Mouse (Mus musculus) frontal cortex, postnatal 14 days (tissue): ENCODE data around the gene Gabra4.

Source experiments
- DNase-seq, 2 experiments: peaks; one replicate each; pipeline ENCODE4 v3.0.0; 2022; ENCODE audit warnings: low spot score in 2 of 2

Gabra4 gene

GRCm38 (mm10) chr5:71658115-71658497 is at the start of gene Gabra4:
Gene Gabra4, minus strand, starts transcription at chr5:71658308.
- no peak for DNase-seq

GRCm38 (mm10) chr5:71701273-71701614 is 43.1 kb upstream of the Gabra4 start:
- DNase-seq: no peak

GRCm38 (mm10) chr5:71700468-71701272 is 42.6 kb upstream of the Gabra4 start:
- DNase-seq: peak; percentile 49 to 54

- DNase-seq: peak; percentile 35 to 65
Observed at GRCm38 (mm10) chr5:71699696-71700467, 41.8 kb upstream of the Gabra4 start.

- no peak for DNase-seq
Observed at GRCm38 (mm10) chr5:71665593-71665992, 7.5 kb upstream of the Gabra4 start.

GRCm38 (mm10) chr5:71657482-71658114 is 510 bp downstream of the Gabra4 start, which contains the start of gene Gabrb1:
Gene Gabrb1, plus strand, starts transcription at chr5:71658113.
- DNase-seq: peak; percentile 22 to 38

GRCm38 (mm10) chr5:71656771-71657170 is 1.3 kb downstream of the Gabra4 start:
- DNase-seq: peak; percentile 35 to 52

GRCm38 (mm10) chr5:71654056-71654455 is 4.1 kb downstream of the Gabra4 start:
- DNase-seq: no peak

- no peak for DNase-seq
Observed at GRCm38 (mm10) chr5:71648108-71648507, 10.0 kb downstream of the Gabra4 start.

GRCm38 (mm10) chr5:71639804-71640203 is 18.3 kb downstream of the Gabra4 start:
- no peak for DNase-seq

- DNase-seq: no peak
Observed at GRCm38 (mm10) chr5:71627820-71628219, 30.3 kb downstream of the Gabra4 start.

- no peak for DNase-seq
Observed at GRCm38 (mm10) chr5:71616734-71617133, 41.4 kb downstream of the Gabra4 start.

- no peak for DNase-seq
Observed at GRCm38 (mm10) chr5:71614311-71614710, 43.8 kb downstream of the Gabra4 start.

- no peak for DNase-seq
Observed at GRCm38 (mm10) chr5:71608735-71609134, 49.4 kb downstream of the Gabra4 start.

GRCm38 (mm10) chr5:71606907-71607306 is 51.2 kb downstream of the Gabra4 start:
- DNase-seq: no peak

GRCm38 (mm10) chr5:71604128-71604690 is 53.9 kb downstream of the Gabra4 start:
- DNase-seq: no peak

- no peak for DNase-seq
Observed at GRCm38 (mm10) chr5:71595321-71595720, 62.8 kb downstream of the Gabra4 start.

GRCm38 (mm10) chr5:71593745-71594255 is 64.3 kb downstream of the Gabra4 start:
- DNase-seq: no peak

- DNase-seq: no peak
Observed at GRCm38 (mm10) chr5:71571646-71572237, 86.4 kb downstream of the Gabra4 start.

GRCm38 (mm10) chr5:71548079-71548478 is 110.0 kb downstream of the Gabra4 start, which contains the start of gene Cox7b2:
Gene Cox7b2, minus strand, starts transcription at chr5:71548205.
- DNase-seq: no peak

- DNase-seq: no peak
Observed at GRCm38 (mm10) chr5:71545554-71545953, 112.6 kb downstream of the Gabra4 start.
